ENCODE assay signal across 20 mouse cellular contexts in genomic region chr3:149275478-149276132, GRCm38 (mm10).
DNase-seq lines count a peak whose midpoint lies in the region; ATAC-seq and TF ChIP-seq lines count a peak whose summit lies in the region.
"Had no signal": no experiment of that assay in that cellular context is flagged by ENCODE, and none has a peak within 500 bp of the region (broad histone marks: within the 10 kb centered on the region; RNA-seq: fewer than 3 reads in every experiment).

No protein-coding gene starts in this region.

- intact Hi-C loops in heart, postnatal 25 days (cut with DNase I), result no loop called here

- no peak for ATAC-seq in kidney, postnatal 0 days (replicated peaks; ENCODE audit: low FRiP score, low read depth)
- peak; percentile 51; the same call in 1 of the 2 replicates for ATAC-seq in intestine, postnatal 0 days
- ATAC-seq: forebrain, embryonic 13.5 days; hindbrain, postnatal 0 days had no signal

- peak; percentile 64 for DNase-seq in heart, adult 11 months
- no peak for DNase-seq in heart, postnatal 25 days (ENCODE audit: low spot score)
- peak; percentile 24 for DNase-seq in kidney, postnatal 0 days (ENCODE audit: low spot score)
- DNase-seq in kidney, adult 8-10 months, result no peak
- DNase-seq in CH12.LX (ENCODE audit: extremely low read depth), result no peak
- no peak for DNase-seq in testis, postnatal 14 days (ENCODE audit: low spot score)
- DNase-seq: adrenal gland, adult 2 months; adrenal gland, postnatal 25 days; cerebellum, adult 18-20 months; cerebellum, adult 9-11 months; cerebellum, postnatal 36 days; gastrocnemius, adult 2 months; gastrocnemius, postnatal 25 days; heart, postnatal 4 days had no signal

- WGBS in kidney, postnatal 0 days, result 60% methylated on average over 6 of the region's 6 CpGs
- WGBS in intestine, postnatal 0 days, result 57% methylated on average over 6 of the region's 6 CpGs

- no peak overlapping the region for H3K4me3 ChIP-seq in kidney, postnatal 0 days (replicated peaks; ENCODE audit: low read depth, low read length)
- no peak overlapping the region for H3K4me3 ChIP-seq in CH12.LX (replicated peaks in 1 of 3; ENCODE audit: low read depth in 2 of 3, low read length in 2 of 3, poor library complexity in 1 of 3)
- H3K4me3 ChIP-seq in intestine, postnatal 0 days (ENCODE audit: low read depth, low read length), result no peak overlapping the region
- H3K4me3 ChIP-seq: forebrain, embryonic 13.5 days; heart, embryonic 10.5 days; hindbrain, embryonic 12.5 days had no signal

- dilution Hi-C loops in CH12.LX (cut with MboI; ENCODE audit: extremely low pct_ligation_motif_present, extremely low pct_unique_long_range_greater_than_20kb, low sequenced_read_pairs), result no loop called here

- no peaks in the 10 kb centered on the region for H3K4me1 ChIP-seq in kidney, postnatal 0 days (replicated peaks; ENCODE audit: insufficient read depth, low read length)
- peaks cover 11 to 37% of the 10 kb centered on the region in 2 experiments for H3K4me1 ChIP-seq in CH12.LX (ENCODE audit: control insufficient read depth in 1 of 2, insufficient read depth in 2 of 2)
- H3K4me1 ChIP-seq in intestine, postnatal 0 days (replicated peaks; ENCODE audit: control insufficient read depth, insufficient read depth, low read length), result 0 out of 2 replicates have a peak, but pooled peaks cover 4% of the 10 kb centered on the region
- H3K4me1 ChIP-seq: forebrain, embryonic 13.5 days; hindbrain, embryonic 12.5 days had no signal

- H3K79me2 ChIP-seq in CH12.LX (replicated peaks; ENCODE audit: control insufficient read depth, extremely low read depth, insufficient read depth, poor library complexity, severe bottlenecking), result no peaks in the 10 kb centered on the region

- no peak for TF ChIP-seq RAD21 in CH12.LX (IDR thresholded peaks at IDR 0.05; ENCODE audit: low read depth, low read length)

- no peak overlapping the region for H3K27ac ChIP-seq in kidney, postnatal 0 days
- no peak overlapping the region for H3K27ac ChIP-seq in CH12.LX (ENCODE audit: insufficient read depth, low read depth)
- H3K27ac ChIP-seq in intestine, postnatal 0 days (ENCODE audit: low read depth, low read length), result no peak overlapping the region
- H3K27ac ChIP-seq: embryonic facial prominence, embryonic 13.5 days; forebrain, embryonic 13.5 days; gastrocnemius, adult 2 months; heart, embryonic 10.5 days; hindbrain, embryonic 12.5 days; hindbrain, postnatal 0 days had no signal

- TF ChIP-seq EP300 in CH12.LX (IDR thresholded peaks at IDR 0.05; ENCODE audit: low read length), result no peak

- H3K36me3 ChIP-seq in kidney, postnatal 0 days (ENCODE audit: insufficient read depth, low read length), result no peaks in the 10 kb centered on the region
- no peaks in the 10 kb centered on the region for H3K36me3 ChIP-seq in CH12.LX (replicated peaks in 1 of 2; ENCODE audit: control insufficient read depth in 1 of 2, insufficient read depth in 1 of 2, low read length in 1 of 2)
- no peaks in the 10 kb centered on the region for H3K36me3 ChIP-seq in intestine, postnatal 0 days (ENCODE audit: control insufficient read depth, insufficient read depth)
- H3K36me3 ChIP-seq: embryonic facial prominence, embryonic 13.5 days; heart, embryonic 10.5 days; hindbrain, embryonic 12.5 days had no signal

- in situ Hi-C loops in CH12.LX (cut with MboI; ENCODE audit: low pct_ligation_motif_present, low pct_unique_long_range_greater_than_20kb, low sequenced_read_pairs), result no loop called here

- TF ChIP-seq POLR2A in CH12.LX (IDR thresholded peaks at IDR 0.05; ENCODE audit: low read depth, low read length), result no peak

- no peak overlapping the region for H3K9ac ChIP-seq in kidney, postnatal 0 days (ENCODE audit: low read depth, low read length)
- H3K9ac ChIP-seq in CH12.LX (ENCODE audit: insufficient read depth, low read depth), result 0 out of 2 replicates have a peak overlapping the region, but pooled peaks have one; percentile 11
- no peak overlapping the region for H3K9ac ChIP-seq in intestine, postnatal 0 days (ENCODE audit: low read depth, low read length)
- H3K9ac ChIP-seq: embryonic facial prominence, embryonic 13.5 days; forebrain, embryonic 13.5 days; hindbrain, embryonic 12.5 days had no signal

- H3K27me3 ChIP-seq in kidney, postnatal 0 days (ENCODE audit: insufficient read depth, low read length), result no peaks in the 10 kb centered on the region
- no peaks in the 10 kb centered on the region for H3K27me3 ChIP-seq in CH12.LX (replicated peaks)
- H3K27me3 ChIP-seq in intestine, postnatal 0 days (replicated peaks; ENCODE audit: control insufficient read depth, insufficient read depth, low read length), result no peaks in the 10 kb centered on the region
- H3K27me3 ChIP-seq: embryonic facial prominence, embryonic 13.5 days; forebrain, embryonic 13.5 days; hindbrain, embryonic 12.5 days had no signal

- no peak for TF ChIP-seq CTCF in kidney, postnatal 0 days (IDR thresholded peaks at IDR 0.05; ENCODE audit: low read depth)
- TF ChIP-seq CTCF in CH12.LX (conservative IDR thresholded peaks at IDR 0.05 in 1 of 2, IDR thresholded peaks at IDR 0.05 in 1 of 2; ENCODE audit: low read depth in 2 of 2, low read length in 2 of 2), result no peak
- TF ChIP-seq CTCF in intestine, postnatal 0 days (IDR thresholded peaks at IDR 0.05; ENCODE audit: low read depth), result no peak

- no peak overlapping the region for H3K4me2 ChIP-seq in kidney, postnatal 0 days (ENCODE audit: low read length)
- peak overlapping the region; percentile 67 for H3K4me2 ChIP-seq in CH12.LX (ENCODE audit: insufficient read depth, low read depth, poor library complexity, severe bottlenecking)
- H3K4me2 ChIP-seq in intestine, postnatal 0 days (replicated peaks; ENCODE audit: low read depth), result no peak overlapping the region
- H3K4me2 ChIP-seq: hindbrain, embryonic 12.5 days had no signal

- no peaks in the 10 kb centered on the region for H3K9me3 ChIP-seq in kidney, postnatal 0 days (replicated peaks; ENCODE audit: low read length)
- no peaks in the 10 kb centered on the region for H3K9me3 ChIP-seq in CH12.LX (replicated peaks; ENCODE audit: low read length)
- H3K9me3 ChIP-seq in intestine, postnatal 0 days (ENCODE audit: control insufficient read depth), result no peaks in the 10 kb centered on the region
- H3K9me3 ChIP-seq: embryonic facial prominence, embryonic 13.5 days; forebrain, embryonic 13.5 days; heart, embryonic 10.5 days; hindbrain, embryonic 12.5 days had no signal

TF ChIP-seq in CH12.LX, 34 proteins besides CTCF, POLR2A, EP300 and RAD21:
- no peak for TF ChIP-seq CHD2 (IDR thresholded peaks at IDR 0.05; ENCODE audit: low read length)

Comparison
In these comparisons a context has a peak if more than half of its experiments do, and no peak if none do; other contexts are left out.
1. DNase-seq: peak in heart, adult 11 months (single experiment) and kidney, postnatal 0 days (single experiment); none in heart, postnatal 25 days (single experiment), kidney, adult 8-10 months (0 of 2), CH12.LX (single experiment) and testis, postnatal 14 days (single experiment).